Mouse (Mus musculus) forebrain, postnatal 0 days (tissue): ENCODE measurements at regions not wholly inside any gene's neighbourhood (a gene's known extent, or its start where the extent isn't known, plus 50 kb on each side); places are given as distances from the start of the nearest gene placed in this dataset.

Experiments
- ATAC-seq: fragments of 200-750 bp; cut with Nextera tagmentation; 2 replicates; pipeline ENCODE4 v1.8.0; 2017; ENCODE audit warnings: mild to moderate bottlenecking, moderate library complexity
- DNase-seq: peaks from one replicate; pipeline ENCODE4 v3.0.0-alpha.2; 2015
- H3K27ac ChIP-seq: fragments of 300-500 bp; sonication (generic); 2 replicates; pipeline ENCODE4 v1.5.1; 2014; ENCODE audit warnings: low read depth, mild to moderate bottlenecking, antibody characterized with exemption, low read length, moderate library complexity, mixed read lengths
- H3K27me3 ChIP-seq: fragments of 300-500 bp; sonication (generic); 2 replicates; pipeline ENCODE4 v1.6.1; 2014; ENCODE audit warnings: mild to moderate bottlenecking, low read length, mixed read lengths; ENCODE audit not compliant: insufficient read depth
- H3K36me3 ChIP-seq: fragments of 300-500 bp; sonication (generic); 2 replicates; pipeline ENCODE4 v1.6.1; 2014; ENCODE audit warnings: mild to moderate bottlenecking, moderate library complexity; ENCODE audit not compliant: insufficient read depth
- H3K4me1 ChIP-seq: fragments of 300-500 bp; sonication (generic); 2 replicates; pipeline ENCODE4 v1.6.1; 2014; ENCODE audit warnings: antibody characterized with exemption; ENCODE audit not compliant: insufficient read depth
- H3K4me2 ChIP-seq: fragments of 300-500 bp; sonication (generic); 2 replicates; pipeline ENCODE4 v1.6.1; 2014; ENCODE audit warnings: low read depth, mild to moderate bottlenecking, moderate library complexity
- H3K4me3 ChIP-seq: fragments of 300-500 bp; sonication (generic); 2 replicates; pipeline ENCODE4 v1.5.1; 2014; ENCODE audit warnings: low read depth, low read length, mixed read lengths
- H3K9ac ChIP-seq: fragments of 300-500 bp; sonication (generic); 2 replicates; pipeline ENCODE4 v1.6.1; 2014; ENCODE audit warnings: mild to moderate bottlenecking
- H3K9me3 ChIP-seq: fragments of 300-500 bp; sonication (generic); 2 replicates; pipeline ENCODE4 v1.6.1; 2016; ENCODE audit warnings: low read length
- CTCF ChIP-seq: sonication (generic); IDR thresholded peaks from 2 replicates; pipeline ENCODE4 v1.5.1; 2016; ENCODE audit warnings: antibody characterized with exemption, control low read depth, low read depth
- WGBS: fragments of 180-500 bp; shearing (Covaris S2); extraction: QIAGEN DNeasy Blood & Tissue Kit; methylation state at CpG from one replicate; pipeline ENCODE4 v1.1.7; 2014; 5-methylcytosine and 5-hydroxymethylcytosine counted together

GRCm38 (mm10) chr11:56335937-56336336 is 295.1 kb upstream of the Nmur2 start:
- Histone ChIP-seq H3K4me1 (no peaks in the 10 kb centered on the region), H3K9ac (no peak overlapping the region), H3K4me3 (no peak overlapping the region), H3K27ac (no peak overlapping the region), H3K27me3 (no peaks in the 10 kb centered on the region), H3K9me3 (no peaks in the 10 kb centered on the region), H3K4me2 (no peak overlapping the region), H3K36me3 (no peaks in the 10 kb centered on the region)
- ATAC-seq = no peak
- DNase-seq = no peak
- TF ChIP-seq CTCF = no peak

GRCm38 (mm10) chr11:56320293-56320692 is 279.5 kb upstream of the Nmur2 start:
- DNase-seq (no peak), ATAC-seq (no peak)
- no peak overlapping the region for H3K9ac ChIP-seq
- TF ChIP-seq CTCF = no peak
- H3K4me3 ChIP-seq = no peak overlapping the region
- no peak overlapping the region for H3K4me2 ChIP-seq
- 90% methylated on average over 3 of the region's 3 CpGs for WGBS
- H3K36me3 ChIP-seq = no peaks in the 10 kb centered on the region
- no peaks in the 10 kb centered on the region for H3K9me3 ChIP-seq
- no peaks in the 10 kb centered on the region for H3K4me1 ChIP-seq
- H3K27me3 ChIP-seq = no peaks in the 10 kb centered on the region
- no peak overlapping the region for H3K27ac ChIP-seq

- TF ChIP-seq CTCF = no peak
- Histone ChIP-seq H3K27me3 (no peaks in the 10 kb centered on the region), H3K9me3 (no peaks in the 10 kb centered on the region), H3K4me3 (no peak overlapping the region), H3K9ac (no peak overlapping the region), H3K36me3 (no peaks in the 10 kb centered on the region), H3K4me1 (no peaks in the 10 kb centered on the region), H3K27ac (no peak overlapping the region), H3K4me2 (no peak overlapping the region)
- no peak for ATAC-seq
- no peak for DNase-seq
- 71% methylated on average over 5 of the region's 5 CpGs for WGBS
Measured at GRCm38 (mm10) chr11:56315221-56315987, 274.6 kb upstream of the Nmur2 start.

- H3K27ac ChIP-seq = no peak overlapping the region
- no peaks in the 10 kb centered on the region for H3K27me3 ChIP-seq
- H3K4me2 ChIP-seq = no peak overlapping the region
- no peak for TF ChIP-seq CTCF
- H3K36me3 ChIP-seq = no peaks in the 10 kb centered on the region
- no peak overlapping the region for H3K9ac ChIP-seq
- WGBS = 97% methylated on average over 1 of the region's 1 CpGs
- ATAC-seq (no peak), DNase-seq (no peak)
- H3K4me1 ChIP-seq = no peaks in the 10 kb centered on the region
- no peak overlapping the region for H3K4me3 ChIP-seq
- no peaks in the 10 kb centered on the region for H3K9me3 ChIP-seq
Measured at GRCm38 (mm10) chr11:56309549-56309948, 268.7 kb upstream of the Nmur2 start.

- Histone ChIP-seq H3K4me2 (no peak overlapping the region), H3K9ac (no peak overlapping the region), H3K27ac (no peak overlapping the region), H3K4me1 (no peaks in the 10 kb centered on the region), H3K36me3 (no peaks in the 10 kb centered on the region), H3K9me3 (no peaks in the 10 kb centered on the region), H3K27me3 (no peaks in the 10 kb centered on the region), H3K4me3 (no peak overlapping the region)
- 78% methylated on average over 5 of the region's 5 CpGs for WGBS
- DNase-seq = no peak
- ATAC-seq = no peak
- no peak for TF ChIP-seq CTCF
Measured at GRCm38 (mm10) chr11:56308383-56309105, 267.7 kb upstream of the Nmur2 start.

GRCm38 (mm10) chr11:56307051-56307450 is 266.2 kb upstream of the Nmur2 start:
- Histone ChIP-seq H3K4me2 (no peak overlapping the region), H3K36me3 (no peaks in the 10 kb centered on the region), H3K27me3 (no peaks in the 10 kb centered on the region), H3K9me3 (no peaks in the 10 kb centered on the region), H3K9ac (no peak overlapping the region), H3K27ac (no peak overlapping the region), H3K4me1 (no peaks in the 10 kb centered on the region), H3K4me3 (no peak overlapping the region)
- TF ChIP-seq CTCF = peak; percentile 48
- 35% methylated on average over 3 of the region's 3 CpGs for WGBS
- no peak for ATAC-seq
- DNase-seq = no peak
